Mouse (Mus musculus) stomach, postnatal 0 days (tissue): ENCODE data around the gene Hist1h2bq. TPM values are rescaled to one million over a fixed set of nuclear protein-coding genes. Genes with fewer than 3 reads are reported as not detected.
A peak's percentile ranks its signal among the peaks of the same experiment; 100 is the strongest.
"Not testable (repeated sequence)": the region's sequence is repeated elsewhere in the genome, so short reads cannot be mapped to it uniquely, and the experiment has no call there.

Source experiments
- ATAC-seq: fragments of 200-750 bp; cut with Nextera tagmentation; 2 replicates; pipeline ENCODE4 v1.8.0; 2017; ENCODE audit not compliant: low FRiP score, low TSS enrichment
- DNase-seq: peaks from one replicate; pipeline ENCODE4 v3.0.0-alpha.2; 2016; ENCODE audit warnings: low spot score
- H3K27ac ChIP-seq: fragments of 300-500 bp; sonication (generic); replicated peaks from 2 replicates; pipeline ENCODE4 v1.5.1; 2014; ENCODE audit warnings: mild to moderate bottlenecking, control low read depth
- H3K27me3 ChIP-seq: fragments of 300-500 bp; sonication (generic); 2 replicates; pipeline ENCODE4 v1.6.1; 2014; ENCODE audit warnings: low read length; ENCODE audit not compliant: control insufficient read depth, insufficient read depth
- H3K36me3 ChIP-seq: fragments of 300-500 bp; sonication (generic); 2 replicates; pipeline ENCODE4 v1.6.1; 2014; ENCODE audit warnings: low read length, mixed read lengths; ENCODE audit not compliant: control insufficient read depth, insufficient read depth
- H3K4me1 ChIP-seq: fragments of 300-500 bp; sonication (generic); replicated peaks from 2 replicates; pipeline ENCODE4 v1.6.1; 2014; ENCODE audit warnings: antibody characterized with exemption; ENCODE audit not compliant: control insufficient read depth, insufficient read depth
- H3K4me2 ChIP-seq: fragments of 300-500 bp; sonication (generic); replicated peaks from 2 replicates; pipeline ENCODE4 v1.6.1; 2014; ENCODE audit warnings: low read depth, mild to moderate bottlenecking, control low read depth, moderate library complexity
- H3K4me3 ChIP-seq: fragments of 300-500 bp; sonication (generic); 2 replicates; pipeline ENCODE4 v1.5.1; 2014; ENCODE audit warnings: low read depth, low read length, control low read depth
- H3K9ac ChIP-seq: fragments of 300-500 bp; sonication (generic); 2 replicates; pipeline ENCODE4 v1.6.1; 2014; ENCODE audit warnings: mild to moderate bottlenecking, low read length, control low read depth, mixed read lengths
- H3K9me3 ChIP-seq: fragments of 300-500 bp; sonication (generic); 2 replicates; pipeline ENCODE4 v1.6.1; 2016; ENCODE audit warnings: low read length; ENCODE audit not compliant: control insufficient read depth
- CTCF ChIP-seq: IDR thresholded peaks from 2 replicates; pipeline ENCODE4 v1.5.1; 2016; ENCODE audit warnings: antibody characterized with exemption, low read depth, mild to moderate bottlenecking, moderate library complexity
- EP300 ChIP-seq: optimal IDR thresholded peaks from 2 replicates; pipeline ENCODE3; 2016; ENCODE audit warnings: antibody characterized with exemption
- WGBS: fragments of 180-500 bp; shearing (Covaris S2); extraction: QIAGEN DNeasy Blood & Tissue Kit; methylation state at CpG from one replicate; pipeline ENCODE4 v1.1.7; 2014; 5-methylcytosine and 5-hydroxymethylcytosine counted together
- polyA plus RNA-seq: library from polyadenylated mRNA; unstranded; fragments of >200 nt; fragmentation: Nextera tagmentation; extraction: Ambion mirVana; gene quantifications from 2 replicates; pipeline ENCODE4 v1.2.1, GENCODE M21; 2015

Hist1h2bq gene
- polyA plus RNA-seq, 1 experiment from 2014 or later, result 9.9 TPM

DNA sequence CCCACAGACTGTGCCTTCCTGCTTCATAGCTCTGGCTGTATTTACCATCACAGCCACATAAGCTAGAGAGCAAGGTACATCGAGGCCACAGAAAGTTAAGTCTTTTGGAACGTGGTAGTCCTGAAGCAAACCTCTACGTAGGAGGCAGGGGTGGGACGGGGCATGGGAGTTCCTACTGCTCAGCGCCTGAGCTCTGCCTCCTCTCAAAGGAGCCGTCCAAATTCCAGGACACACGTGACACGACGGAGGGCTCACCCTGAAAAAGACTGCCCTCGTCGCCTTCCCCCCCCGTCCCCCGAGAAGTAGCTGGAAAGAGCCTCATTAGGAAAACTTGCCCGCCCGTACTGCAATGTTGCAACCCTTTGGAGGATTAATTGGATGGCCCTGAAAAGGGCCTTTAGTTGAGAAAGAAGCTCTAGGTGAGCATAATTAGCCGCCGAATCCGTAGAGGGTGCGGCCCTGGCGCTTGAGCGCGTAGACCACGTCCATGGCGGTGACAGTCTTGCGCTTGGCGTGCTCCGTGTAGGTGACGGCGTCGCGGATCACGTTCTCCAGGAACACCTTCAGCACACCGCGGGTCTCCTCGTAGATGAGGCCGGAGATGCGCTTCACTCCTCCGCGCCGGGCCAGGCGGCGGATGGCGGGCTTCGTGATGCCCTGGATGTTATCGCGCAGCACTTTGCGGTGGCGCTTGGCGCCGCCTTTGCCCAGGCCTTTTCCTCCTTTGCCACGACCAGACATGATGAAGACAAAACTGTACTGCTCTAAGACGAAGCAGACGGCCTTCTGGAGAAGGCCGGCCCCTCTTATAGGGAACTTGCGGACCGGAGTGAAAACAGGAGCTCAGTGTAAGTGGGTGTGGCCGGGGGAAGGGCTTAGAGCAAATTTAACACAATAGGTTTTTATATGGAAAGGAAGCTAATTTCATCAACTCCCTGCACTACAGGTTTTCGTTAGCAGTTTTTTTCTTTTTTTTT is 21.7 kb upstream of the Hist1h2bq start, which contains the start of gene Hist1h4n:
TSS of gene Hist1h4n (minus strand) at position 779 of the 977 bp plus-strand sequence.
- not testable (repeated sequence) for H3K27me3 ChIP-seq, H3K4me1 ChIP-seq, H3K27ac ChIP-seq, H3K4me2 ChIP-seq, H3K36me3 ChIP-seq, H3K4me3 ChIP-seq, DNase-seq, H3K9me3 ChIP-seq, H3K9ac ChIP-seq
- ATAC-seq, result peak; percentile 82
- 0% methylated on average over 18 of the region's 58 CpGs for WGBS

DNA sequence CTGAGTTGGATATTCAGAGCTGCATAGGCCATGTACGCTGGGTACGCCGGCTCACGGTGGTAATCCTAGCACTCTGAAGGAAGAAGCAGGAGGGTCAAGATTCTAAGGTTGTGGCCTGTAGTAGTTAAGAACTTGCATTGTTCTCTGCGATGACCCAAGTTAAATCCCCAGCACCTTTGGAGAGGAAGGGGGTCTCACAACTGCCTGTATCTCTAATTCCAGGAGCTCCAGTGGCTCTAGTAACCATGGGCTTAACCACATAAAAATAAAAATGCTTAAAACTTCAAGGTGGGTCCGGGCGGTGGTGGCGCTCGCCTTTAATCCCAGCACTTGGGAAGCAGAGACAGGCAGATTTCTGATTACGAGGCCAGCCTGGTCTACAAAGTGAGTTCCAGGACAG is 20.3 kb upstream of the Hist1h2bq start:
- 91% methylated on average over 10 of the region's 10 CpGs for WGBS
- no peak for ATAC-seq
- Histone ChIP-seq H3K36me3 (no peaks in the 10 kb centered on the region), H3K9me3 (no peaks in the 10 kb centered on the region), H3K9ac (no peak overlapping the region), H3K27me3 (no peaks in the 10 kb centered on the region), H3K4me3 (no peak overlapping the region), H3K27ac (no peak overlapping the region), H3K4me1 (no peaks in the 10 kb centered on the region), H3K4me2 (no peak overlapping the region)
- no peak for DNase-seq
- TF ChIP-seq CTCF (no peak), EP300 (no peak)

DNA sequence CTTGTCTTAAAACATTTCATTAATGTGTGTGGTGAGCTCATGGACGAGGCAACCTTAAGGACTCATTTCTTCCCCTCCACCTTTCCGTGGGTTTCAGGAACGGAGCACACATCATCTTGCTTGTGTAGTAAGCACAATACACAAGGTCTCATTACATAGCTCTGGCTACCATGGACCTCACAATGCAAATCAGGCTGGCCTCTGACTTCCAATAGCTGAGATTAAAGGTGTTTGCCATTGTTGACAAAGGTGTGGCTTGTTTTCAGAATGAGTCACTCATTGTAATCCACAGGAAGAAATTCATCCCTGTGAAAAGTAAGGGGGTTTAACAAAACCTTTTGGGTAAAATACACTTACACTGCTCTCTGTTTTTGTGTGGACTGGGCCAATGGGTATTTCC is 18.5 kb upstream of the Hist1h2bq start:
- Histone ChIP-seq H3K9me3 (no peaks in the 10 kb centered on the region), H3K27ac (0 out of 2 replicates have a peak overlapping the region, but pooled peaks have one; percentile 24), H3K4me2 (no peak overlapping the region), H3K9ac (no peak overlapping the region), H3K36me3 (no peaks in the 10 kb centered on the region), H3K4me1 (no peaks in the 10 kb centered on the region), H3K4me3 (no peak overlapping the region), H3K27me3 (no peaks in the 10 kb centered on the region)
- TF ChIP-seq CTCF (no peak), EP300 (no peak)
- 56% methylated on average over 3 of the region's 3 CpGs for WGBS
- ATAC-seq (peak; percentile 44; the same call in 1 of the 2 replicates), DNase-seq (peak; percentile 52)

DNA sequence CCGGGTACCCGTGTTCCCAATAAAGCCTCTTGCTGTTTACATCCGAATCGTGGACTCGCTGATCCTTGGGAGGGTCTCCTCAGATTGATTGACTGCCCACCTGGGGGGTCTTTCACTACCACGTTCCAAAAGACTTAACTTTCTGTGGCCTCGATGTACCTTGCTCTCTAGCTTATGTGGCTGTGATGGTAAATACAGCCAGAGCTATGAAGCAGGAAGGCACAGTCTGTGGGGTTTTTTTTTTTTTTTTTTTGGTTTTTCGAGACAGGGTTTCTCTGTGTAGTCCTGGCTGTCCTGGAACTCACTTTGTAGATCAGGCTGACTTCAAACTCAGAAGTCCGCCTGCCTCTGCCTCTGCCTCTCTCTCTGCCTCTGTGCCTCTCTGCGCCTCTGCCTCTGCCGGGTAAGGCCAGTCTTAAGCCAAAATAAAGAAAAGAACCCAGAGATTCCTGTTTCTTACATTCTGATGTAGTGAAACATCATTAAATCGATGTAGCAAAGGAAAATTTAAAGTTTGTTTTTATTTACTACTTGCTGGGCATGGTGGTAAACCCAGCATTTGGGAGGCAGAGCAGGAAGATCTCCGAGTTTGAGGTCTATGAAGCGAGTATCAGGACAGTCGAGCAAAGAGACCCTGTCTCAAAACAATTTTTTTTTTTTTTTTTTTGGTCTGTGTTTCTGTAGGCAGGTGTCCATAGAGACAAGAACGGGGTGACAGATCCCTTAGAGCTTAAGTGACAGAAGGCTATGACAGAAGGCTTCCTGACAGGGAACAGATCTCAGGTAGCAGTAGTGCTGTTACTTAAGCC is 10.3 kb upstream of the Hist1h2bq start:
- not testable (repeated sequence) for DNase-seq, H3K4me3 ChIP-seq, H3K27ac ChIP-seq, H3K4me1 ChIP-seq, H3K27me3 ChIP-seq, H3K9me3 ChIP-seq, H3K9ac ChIP-seq, H3K4me2 ChIP-seq, ATAC-seq, H3K36me3 ChIP-seq
- 64% methylated on average over 6 of the region's 16 CpGs for WGBS

DNA sequence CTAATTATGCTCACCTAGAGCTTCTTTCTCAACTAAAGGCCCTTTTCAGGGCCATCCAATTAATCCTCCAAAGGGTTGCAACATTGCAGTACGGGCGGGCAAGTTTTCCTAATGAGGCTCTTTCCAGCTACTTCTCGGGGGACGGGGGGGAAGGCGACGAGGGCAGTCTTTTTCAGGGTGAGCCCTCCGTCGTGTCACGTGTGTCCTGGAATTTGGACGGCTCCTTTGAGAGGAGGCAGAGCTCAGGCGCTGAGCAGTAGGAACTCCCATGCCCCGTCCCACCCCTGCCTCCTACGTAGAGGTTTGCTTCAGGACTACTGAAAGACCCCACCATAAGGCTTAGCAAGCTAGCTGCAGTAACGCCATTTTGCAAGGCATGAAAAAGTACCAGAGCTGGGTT is 2.1 kb upstream of the Hist1h2bq start:
- H3K4me1 ChIP-seq, H3K27ac ChIP-seq, H3K4me2 ChIP-seq, H3K27me3 ChIP-seq, H3K36me3 ChIP-seq, H3K9me3 ChIP-seq, H3K4me3 ChIP-seq, DNase-seq, H3K9ac ChIP-seq: not testable (repeated sequence)
- peak; percentile 66 for ATAC-seq
- 0% methylated on average over 10 of the region's 14 CpGs for WGBS

DNA sequence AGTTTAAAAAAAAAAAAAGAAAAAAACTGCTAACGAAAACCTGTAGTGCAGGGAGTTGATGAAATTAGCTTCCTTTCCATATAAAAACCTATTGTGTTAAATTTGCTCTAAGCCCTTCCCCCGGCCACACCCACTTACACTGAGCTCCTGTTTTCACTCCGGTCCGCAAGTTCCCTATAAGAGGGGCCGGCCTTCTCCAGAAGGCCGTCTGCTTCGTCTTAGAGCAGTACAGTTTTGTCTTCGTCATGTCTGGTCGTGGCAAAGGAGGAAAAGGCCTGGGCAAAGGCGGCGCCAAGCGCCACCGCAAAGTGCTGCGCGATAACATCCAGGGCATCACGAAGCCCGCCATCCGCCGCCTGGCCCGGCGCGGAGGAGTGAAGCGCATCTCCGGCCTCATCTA is 1.5 kb upstream of the Hist1h2bq start, which contains the start of gene Hist1h4m:
TSS of gene Hist1h4m (plus strand) at position 208 of the 400 bp plus-strand sequence.
- no CpG with 5 or more reads among the region's 24 CpGs for WGBS
- ATAC-seq, result peak; percentile 53
- not testable (repeated sequence) for H3K4me3 ChIP-seq, H3K27me3 ChIP-seq, H3K4me1 ChIP-seq, DNase-seq, H3K27ac ChIP-seq, H3K9me3 ChIP-seq, H3K36me3 ChIP-seq, H3K9ac ChIP-seq, H3K4me2 ChIP-seq

DNA sequence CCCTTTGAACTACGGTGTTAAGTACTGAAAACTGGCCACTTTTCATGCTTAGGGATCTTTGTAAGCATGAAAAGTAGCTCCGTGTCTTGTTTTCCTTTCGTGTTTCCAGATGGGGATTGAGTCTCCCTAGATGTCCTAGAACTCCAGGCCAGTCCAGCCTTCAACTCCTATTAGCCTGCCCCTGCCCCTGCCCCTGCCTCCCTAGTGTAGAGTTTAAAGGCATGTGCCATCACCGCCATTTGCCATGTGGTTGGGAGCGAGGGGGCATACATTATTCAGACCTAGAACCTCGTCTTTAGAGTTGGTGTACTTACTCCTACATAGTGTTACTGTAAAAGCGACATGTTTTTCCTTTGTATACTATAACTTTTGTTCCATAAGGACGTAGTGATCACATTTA is 1.1 kb upstream of the Hist1h2bq start:
- H3K27me3 ChIP-seq, H3K9me3 ChIP-seq, H3K36me3 ChIP-seq, H3K9ac ChIP-seq, H3K27ac ChIP-seq, H3K4me2 ChIP-seq, DNase-seq, H3K4me1 ChIP-seq, H3K4me3 ChIP-seq: not testable (repeated sequence)
- ATAC-seq, result peak; percentile 14; the same call in 1 of the 2 replicates
- WGBS, result no CpG with 5 or more reads among the region's 8 CpGs

DNA sequence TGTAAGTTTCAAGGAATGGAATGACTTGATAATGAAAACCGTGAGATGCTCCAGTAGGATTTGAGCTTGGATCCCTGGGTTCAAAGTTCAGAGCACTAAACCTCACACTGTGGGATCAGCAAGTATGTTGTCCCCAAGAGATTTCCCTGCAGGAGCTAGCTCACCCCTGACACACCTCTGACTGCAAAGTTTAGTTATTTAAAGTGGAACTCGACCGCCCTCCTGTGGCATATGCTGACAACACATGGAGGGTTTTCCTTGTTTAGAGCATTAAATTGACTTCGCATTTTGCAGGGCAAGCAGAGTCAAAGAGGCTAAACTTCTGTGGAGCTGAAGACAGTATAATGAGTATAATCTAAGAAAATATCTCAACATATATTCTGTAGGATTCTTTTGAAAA is 6.9 kb downstream of the Hist1h2bq start:
- not testable (repeated sequence) for H3K4me1 ChIP-seq, H3K9me3 ChIP-seq, H3K27me3 ChIP-seq, H3K27ac ChIP-seq, H3K36me3 ChIP-seq, H3K9ac ChIP-seq, DNase-seq, H3K4me3 ChIP-seq, H3K4me2 ChIP-seq
- no CpG with 5 or more reads among the region's 4 CpGs for WGBS
- ATAC-seq, result peak; percentile 82
